Mouse (Mus musculus): ENCODE measurements around the gene March5. TPM values are rescaled to one million over a fixed set of nuclear protein-coding genes. Genes with fewer than 3 reads are reported as not detected.

The March5 gene
- polyA plus RNA-seq, 1 experiment = 55.7 TPM

GRCm38 (mm10) chr19:37174716-37175435, 32.5 kb upstream of the March5 start:
- TF ChIP-seq CTCF (IDR thresholded peaks at IDR 0.05; ENCODE audit: control insufficient read depth, insufficient read depth, insufficient read length) = no peak
- TF ChIP-seq USF1 (IDR thresholded peaks at IDR 0.05; ENCODE audit: low read depth) = no peak
- no peak for TF ChIP-seq MYOD1 (IDR thresholded peaks at IDR 0.05; ENCODE audit: control insufficient read depth, insufficient read length, low read depth)
- no peak for TF ChIP-seq MAX (IDR thresholded peaks at IDR 0.05)
- TF ChIP-seq MYOG (IDR thresholded peaks at IDR 0.05; ENCODE audit: control insufficient read depth, extremely low read depth, insufficient read length) = no peak
- TF ChIP-seq CEBPB (IDR thresholded peaks at IDR 0.05; ENCODE audit: low read depth) = no peak
- no peak for TF ChIP-seq FOSL1 (IDR thresholded peaks at IDR 0.05; ENCODE audit: insufficient read depth, low read length, poor library complexity, severe bottlenecking)
- peak overlapping the region; percentile 35 for H3K4me3 ChIP-seq (ENCODE audit: insufficient read depth, poor library complexity, severe bottlenecking)
- no peaks in the 10 kb centered on the region for H3K27me3 ChIP-seq (ENCODE audit: control insufficient read depth, insufficient read depth, insufficient read length)
- no peaks in the 10 kb centered on the region for H3K36me3 ChIP-seq (ENCODE audit: control insufficient read depth, insufficient read depth)
- peak overlapping the region; percentile 76 for H3ac ChIP-seq (ENCODE audit: control insufficient read depth, insufficient read length, low read depth)
- no peaks in the 10 kb centered on the region for H3K79me2 ChIP-seq (ENCODE audit: control insufficient read depth, insufficient read depth)
- no peaks in the 10 kb centered on the region for H3K79me3 ChIP-seq (ENCODE audit: low read depth)

- Histone ChIP-seq H3ac (ENCODE audit: control insufficient read depth, insufficient read length, low read depth) (no peak overlapping the region), H3K4me3 (ENCODE audit: insufficient read depth, poor library complexity, severe bottlenecking) (peak overlapping the region; percentile 35), H3K79me2 (ENCODE audit: control insufficient read depth, insufficient read depth) (no peaks in the 10 kb centered on the region), H3K79me3 (ENCODE audit: low read depth) (no peaks in the 10 kb centered on the region), H3K27me3 (ENCODE audit: control insufficient read depth, insufficient read depth, insufficient read length) (no peaks in the 10 kb centered on the region), H3K36me3 (ENCODE audit: control insufficient read depth, insufficient read depth) (no peaks in the 10 kb centered on the region)
- TF ChIP-seq MAX (IDR thresholded peaks at IDR 0.05) (no peak), CEBPB (IDR thresholded peaks at IDR 0.05; ENCODE audit: low read depth) (no peak), MYOD1 (IDR thresholded peaks at IDR 0.05; ENCODE audit: control insufficient read depth, insufficient read length, low read depth) (no peak), CTCF (IDR thresholded peaks at IDR 0.05; ENCODE audit: control insufficient read depth, insufficient read depth, insufficient read length) (no peak), FOSL1 (IDR thresholded peaks at IDR 0.05; ENCODE audit: insufficient read depth, low read length, poor library complexity, severe bottlenecking) (no peak), MYOG (IDR thresholded peaks at IDR 0.05; ENCODE audit: control insufficient read depth, extremely low read depth, insufficient read length) (no peak), USF1 (IDR thresholded peaks at IDR 0.05; ENCODE audit: low read depth) (no peak)
These were observed 31.9 kb upstream of the March5 start for GRCm38 (mm10) chr19:37175436-37175805.

- no peak overlapping the region for H3ac ChIP-seq (ENCODE audit: control insufficient read depth, insufficient read length, low read depth)
- no peaks in the 10 kb centered on the region for H3K36me3 ChIP-seq (ENCODE audit: control insufficient read depth, insufficient read depth)
- H3K4me3 ChIP-seq (ENCODE audit: insufficient read depth, poor library complexity, severe bottlenecking) = peak overlapping the region; percentile 35
- no peaks in the 10 kb centered on the region for H3K27me3 ChIP-seq (ENCODE audit: control insufficient read depth, insufficient read depth, insufficient read length)
- H3K79me2 ChIP-seq (ENCODE audit: control insufficient read depth, insufficient read depth) = no peaks in the 10 kb centered on the region
- no peak for TF ChIP-seq MAX (IDR thresholded peaks at IDR 0.05)
- no peak for TF ChIP-seq FOSL1 (IDR thresholded peaks at IDR 0.05; ENCODE audit: insufficient read depth, low read length, poor library complexity, severe bottlenecking)
- TF ChIP-seq MYOD1 (IDR thresholded peaks at IDR 0.05; ENCODE audit: control insufficient read depth, insufficient read length, low read depth) = no peak
- no peak for TF ChIP-seq MYOG (IDR thresholded peaks at IDR 0.05; ENCODE audit: control insufficient read depth, extremely low read depth, insufficient read length)
- no peak for TF ChIP-seq CTCF (IDR thresholded peaks at IDR 0.05; ENCODE audit: control insufficient read depth, insufficient read depth, insufficient read length)
- no peak for TF ChIP-seq USF1 (IDR thresholded peaks at IDR 0.05; ENCODE audit: low read depth)
- no peak for TF ChIP-seq CEBPB (IDR thresholded peaks at IDR 0.05; ENCODE audit: low read depth)
- H3K79me3 ChIP-seq (ENCODE audit: low read depth) = no peaks in the 10 kb centered on the region
These were observed 31.4 kb upstream of the March5 start for GRCm38 (mm10) chr19:37175919-37176318.

GRCm38 (mm10) chr19:37176879-37177462, 30.4 kb upstream of the March5 start:
- Histone ChIP-seq H3K36me3 (ENCODE audit: control insufficient read depth, insufficient read depth) (no peaks in the 10 kb centered on the region), H3K4me3 (ENCODE audit: insufficient read depth, poor library complexity, severe bottlenecking) (no peak overlapping the region), H3K79me2 (ENCODE audit: control insufficient read depth, insufficient read depth) (no peaks in the 10 kb centered on the region), H3ac (ENCODE audit: control insufficient read depth, insufficient read length, low read depth) (no peak overlapping the region), H3K79me3 (ENCODE audit: low read depth) (no peaks in the 10 kb centered on the region), H3K27me3 (ENCODE audit: control insufficient read depth, insufficient read depth, insufficient read length) (no peaks in the 10 kb centered on the region)
- TF ChIP-seq USF1 (IDR thresholded peaks at IDR 0.05; ENCODE audit: low read depth) = no peak
- no peak for TF ChIP-seq MYOG (IDR thresholded peaks at IDR 0.05; ENCODE audit: control insufficient read depth, extremely low read depth, insufficient read length)
- no peak for TF ChIP-seq CEBPB (IDR thresholded peaks at IDR 0.05; ENCODE audit: low read depth)
- TF ChIP-seq MAX (IDR thresholded peaks at IDR 0.05) = no peak
- no peak for TF ChIP-seq CTCF (IDR thresholded peaks at IDR 0.05; ENCODE audit: control insufficient read depth, insufficient read depth, insufficient read length)

- TF ChIP-seq MAX (IDR thresholded peaks at IDR 0.05) (no peak), MYOD1 (IDR thresholded peaks at IDR 0.05; ENCODE audit: control insufficient read depth, insufficient read length, low read depth) (no peak), CTCF (IDR thresholded peaks at IDR 0.05; ENCODE audit: control insufficient read depth, insufficient read depth, insufficient read length) (no peak), CEBPB (IDR thresholded peaks at IDR 0.05; ENCODE audit: low read depth) (no peak), USF1 (IDR thresholded peaks at IDR 0.05; ENCODE audit: low read depth) (no peak), MYOG (IDR thresholded peaks at IDR 0.05; ENCODE audit: control insufficient read depth, extremely low read depth, insufficient read length) (no peak), FOSL1 (IDR thresholded peaks at IDR 0.05; ENCODE audit: insufficient read depth, low read length, poor library complexity, severe bottlenecking) (no peak)
- Histone ChIP-seq H3K36me3 (ENCODE audit: control insufficient read depth, insufficient read depth) (no peaks in the 10 kb centered on the region), H3K79me2 (ENCODE audit: control insufficient read depth, insufficient read depth) (no peaks in the 10 kb centered on the region), H3K4me3 (ENCODE audit: insufficient read depth, poor library complexity, severe bottlenecking) (no peak overlapping the region), H3K27me3 (ENCODE audit: control insufficient read depth, insufficient read depth, insufficient read length) (no peaks in the 10 kb centered on the region), H3K79me3 (ENCODE audit: low read depth) (no peaks in the 10 kb centered on the region), H3ac (ENCODE audit: control insufficient read depth, insufficient read length, low read depth) (no peak overlapping the region)
These were observed 29.3 kb upstream of the March5 start for GRCm38 (mm10) chr19:37177819-37178708.
